Mouse (Mus musculus) layer of hippocampus, adult 2 months (tissue): ENCODE measurements around the gene Pck1. TPM values are rescaled to one million over a fixed set of nuclear protein-coding genes. Genes with fewer than 3 reads are reported as not detected.

ENCODE experiments used
- DNase-seq, 2 experiments: peaks; one replicate each; pipeline ENCODE4 v3.0.0; 2022; ENCODE audit warnings: low spot score in 2 of 2
- H3K27ac ChIP-seq: fragments of 200-600 bp; 2 replicates; pipeline ENCODE4 v1.8.1; 2022
- H3K4me3 ChIP-seq: fragments of 200-600 bp; 2 replicates; pipeline ENCODE4 v1.8.1; 2022; ENCODE audit warnings: mild to moderate bottlenecking
- CTCF ChIP-seq: fragments of 200-600 bp; conservative IDR thresholded peaks from 2 replicates; pipeline ENCODE4 v1.8.1; 2022; ENCODE audit warnings: antibody characterized with exemption, mild to moderate bottlenecking, moderate library complexity
- total RNA-seq, 2 experiments: library from RNA; stranded (reverse); gene quantifications; 2 replicates each; pipeline ENCODE4 v1.2.3; 2021

The Pck1 gene
- total RNA-seq, 2 experiments from 2014 or later = not detected

- no peak for TF ChIP-seq CTCF
- DNase-seq = no peak
- no peak overlapping the region for H3K4me3 ChIP-seq
- no peak overlapping the region for H3K27ac ChIP-seq
These were observed 3.1 kb downstream of the Pck1 start for GRCm38 (mm10) chr2:173155907-173156306.

DNA sequence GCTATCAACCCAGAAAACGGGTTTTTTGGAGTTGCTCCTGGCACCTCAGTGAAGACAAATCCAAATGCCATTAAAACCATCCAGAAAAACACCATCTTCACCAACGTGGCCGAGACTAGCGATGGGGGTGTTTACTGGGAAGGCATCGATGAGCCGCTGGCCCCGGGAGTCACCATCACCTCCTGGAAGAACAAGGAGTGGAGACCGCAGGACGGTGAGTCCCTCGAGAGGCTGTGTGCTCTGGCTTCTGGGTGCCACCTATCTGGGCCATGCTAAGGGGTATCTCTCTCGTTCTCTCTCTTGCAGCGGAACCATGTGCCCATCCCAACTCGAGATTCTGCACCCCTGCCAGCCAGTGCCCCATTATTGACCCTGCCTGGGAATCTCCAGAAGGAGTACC lies 4.1 kb downstream of the Pck1 start:
- Histone ChIP-seq H3K4me3 (no peak overlapping the region), H3K27ac (no peak overlapping the region)
- DNase-seq = no peak
- no peak for TF ChIP-seq CTCF

- DNase-seq = no peak
- no peak overlapping the region for H3K27ac ChIP-seq
- no peak for TF ChIP-seq CTCF
- no peak overlapping the region for H3K4me3 ChIP-seq
These were observed 4.5 kb downstream of the Pck1 start for GRCm38 (mm10) chr2:173157376-173157775.

- no peak for TF ChIP-seq CTCF
- no peak for DNase-seq
- H3K27ac ChIP-seq = no peak overlapping the region
- no peak overlapping the region for H3K4me3 ChIP-seq
These were observed 5.0 kb downstream of the Pck1 start for GRCm38 (mm10) chr2:173157871-173158270.

DNA sequence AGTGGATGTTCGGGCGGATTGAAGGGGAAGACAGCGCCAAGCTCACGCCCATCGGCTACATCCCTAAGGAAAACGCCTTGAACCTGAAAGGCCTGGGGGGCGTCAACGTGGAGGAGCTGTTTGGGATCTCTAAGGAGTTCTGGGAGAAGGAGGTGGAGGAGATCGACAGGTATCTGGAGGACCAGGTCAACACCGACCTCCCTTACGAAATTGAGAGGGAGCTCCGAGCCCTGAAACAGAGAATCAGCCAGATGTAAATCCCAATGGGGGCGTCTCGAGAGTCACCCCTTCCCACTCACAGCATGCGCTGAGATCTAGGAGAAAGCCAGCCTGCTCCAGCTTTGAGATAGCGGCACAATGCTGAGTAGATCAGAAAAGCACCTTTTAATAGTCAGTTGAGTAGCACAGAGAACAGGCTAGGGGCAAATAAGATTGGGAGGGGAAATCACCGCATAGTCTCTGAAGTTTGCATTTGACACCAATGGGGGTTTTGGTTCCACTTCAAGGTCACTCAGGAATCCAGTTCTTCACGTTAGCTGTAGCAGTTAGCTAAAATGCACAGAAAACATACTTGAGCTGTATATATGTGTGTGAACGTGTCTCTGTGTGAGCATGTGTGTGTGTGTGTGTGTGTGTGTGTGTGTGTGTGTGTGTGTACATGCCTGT lies 5.7 kb downstream of the Pck1 start:
- no peak for DNase-seq
- Histone ChIP-seq H3K27ac (no peak overlapping the region), H3K4me3 (no peak overlapping the region)
- TF ChIP-seq CTCF = no peak

GRCm38 (mm10) chr2:173159354-173160311 lies 6.8 kb downstream of the Pck1 start:
- Histone ChIP-seq H3K4me3 (no peak overlapping the region), H3K27ac (no peak overlapping the region)
- TF ChIP-seq CTCF = peak; percentile 93
- peak; percentile 41 to 54 for DNase-seq

GRCm38 (mm10) chr2:173163380-173163779 lies 10.5 kb downstream of the Pck1 start:
- Histone ChIP-seq H3K27ac (no peak overlapping the region), H3K4me3 (no peak overlapping the region)
- DNase-seq = no peak
- TF ChIP-seq CTCF = no peak

DNA sequence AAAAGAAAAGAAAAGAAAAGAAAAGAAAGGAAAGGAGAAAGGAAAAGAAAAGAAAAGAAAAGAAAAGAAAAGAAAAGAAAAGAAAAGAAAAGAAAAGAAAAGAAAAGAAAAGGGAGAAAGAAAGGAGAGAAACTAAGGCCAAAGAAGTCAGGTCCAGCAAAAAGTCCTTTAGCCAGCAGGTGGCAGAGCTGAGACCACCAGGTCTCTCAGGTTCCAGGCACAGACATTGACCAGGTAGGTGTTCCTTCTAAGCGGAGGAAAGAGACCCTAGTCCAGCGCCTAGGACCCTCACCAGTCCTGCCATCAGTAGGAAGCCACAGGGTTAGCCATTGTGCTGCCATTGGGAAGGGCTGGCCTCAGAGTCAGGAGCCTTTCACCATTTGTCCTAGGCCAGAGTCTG lies 11.5 kb downstream of the Pck1 start:
- no peak for DNase-seq
- Histone ChIP-seq H3K4me3 (no peak overlapping the region), H3K27ac (no peak overlapping the region)
- peak; percentile 77 for TF ChIP-seq CTCF

- no peak for DNase-seq
- Histone ChIP-seq H3K27ac (no peak overlapping the region), H3K4me3 (no peak overlapping the region)
- TF ChIP-seq CTCF = no peak
These were observed 12.1 kb downstream of the Pck1 start for GRCm38 (mm10) chr2:173164946-173165345.

DNA sequence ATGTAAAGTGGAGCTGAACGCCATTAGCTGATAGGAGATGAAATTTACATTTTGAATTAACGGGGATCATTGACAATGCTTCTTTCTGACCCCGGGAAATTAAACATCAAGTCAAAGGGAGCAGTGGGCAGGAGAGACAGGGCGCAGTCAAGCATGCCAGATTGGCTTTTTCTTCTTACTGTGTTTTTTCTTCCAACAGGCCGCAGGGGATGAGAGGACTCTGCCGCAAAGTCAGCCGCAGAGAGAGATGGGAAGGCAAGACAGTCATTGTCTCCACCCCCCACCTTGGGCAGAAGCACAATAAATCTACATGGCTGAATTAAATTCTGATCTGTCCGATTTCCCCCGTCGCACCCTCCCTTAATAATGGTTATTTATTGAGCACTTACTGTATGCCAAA lies 12.5 kb downstream of the Pck1 start:
- no peak overlapping the region for H3K27ac ChIP-seq
- H3K4me3 ChIP-seq = no peak overlapping the region
- DNase-seq = no peak
- TF ChIP-seq CTCF = no peak

DNA sequence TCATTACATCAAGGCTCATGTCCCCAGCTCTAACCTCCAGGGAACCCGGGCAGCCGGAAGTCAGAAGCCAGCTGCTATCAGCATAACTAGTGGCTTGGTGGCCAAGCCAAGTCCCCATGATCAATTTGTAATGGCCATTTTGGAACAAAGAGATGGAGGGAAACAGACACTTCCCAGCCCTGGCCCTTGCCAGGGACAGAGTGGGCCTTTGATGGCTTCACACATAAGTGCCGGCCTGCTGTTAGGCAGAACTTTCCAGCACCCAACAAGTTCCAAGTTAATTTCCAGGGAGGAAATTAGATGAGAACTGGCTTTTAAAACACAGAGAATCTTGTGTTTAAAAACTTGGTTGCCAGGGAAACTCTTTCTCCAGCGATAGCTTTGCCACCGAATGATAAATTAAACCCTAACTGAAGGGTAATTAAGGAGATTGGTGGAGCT lies 15.6 kb downstream of the Pck1 start:
- DNase-seq = peak in 1 of 2 experiments; percentile 54
- H3K27ac ChIP-seq = peak overlapping the region; percentile 69
- no peak for TF ChIP-seq CTCF

GRCm38 (mm10) chr2:173170081-173170480 lies 17.2 kb downstream of the Pck1 start:
- DNase-seq = no peak
- no peak for TF ChIP-seq CTCF

More for the DNA sequence above, 15.6 kb downstream of the Pck1 start:
- H3K4me3 ChIP-seq = no peak overlapping the region

GRCm38 (mm10) chr2:173170715-173171114 lies 17.9 kb downstream of the Pck1 start:
- Histone ChIP-seq H3K4me3 (no peak overlapping the region), H3K27ac (no peak overlapping the region; the same call in 1 of the 2 replicates)
- DNase-seq = no peak
- TF ChIP-seq CTCF = peak; percentile 60

More at GRCm38 (mm10) chr2:173170081-173170480, 17.2 kb downstream of the Pck1 start:
- Histone ChIP-seq H3K27ac (no peak overlapping the region), H3K4me3 (no peak overlapping the region)
